Mouse (Mus musculus) macrophage (primary cell): ENCODE data around the gene Krt31. TPM values are rescaled to one million over a fixed set of nuclear protein-coding genes. Genes with fewer than 3 reads are reported as not detected.

Experiments used
- H3K27ac ChIP-seq: fragments of 350-480 bp; formaldehyde crosslinking; 2 replicates; pipeline ENCODE4 v1.9.0; 2021
- H3K36me3 ChIP-seq: fragments of 350-480 bp; formaldehyde crosslinking; 2 replicates; pipeline ENCODE4 v1.9.0; 2021; ENCODE audit errors: inconsistent target
- H3K4me3 ChIP-seq: fragments of 350-480 bp; formaldehyde crosslinking; 2 replicates; pipeline ENCODE4 v1.9.0; 2021; ENCODE audit errors: inconsistent target
- H3K79me2 ChIP-seq: fragments of 350-480 bp; formaldehyde crosslinking; 2 replicates; pipeline ENCODE4 v1.9.0; 2021; ENCODE audit errors: inconsistent target
- WGBS: methylation state at CpG from one replicate; pipeline ENCODE4 v1.1.7; 2026; ENCODE audit warnings: inconsistent platforms; ENCODE audit not compliant: missing documents; 5-methylcytosine and 5-hydroxymethylcytosine counted together
- polyA plus RNA-seq: library from polyadenylated mRNA; stranded (reverse); fragments of 250-400 nt; gene quantifications from 3 replicates; pipeline ENCODE4 v1.2.4, GENCODE M21; 2018; ENCODE audit warnings: inconsistent platforms

Gene Krt31
- polyA plus RNA-seq, 1 experiment from 2014 or later, result not detected

DNA sequence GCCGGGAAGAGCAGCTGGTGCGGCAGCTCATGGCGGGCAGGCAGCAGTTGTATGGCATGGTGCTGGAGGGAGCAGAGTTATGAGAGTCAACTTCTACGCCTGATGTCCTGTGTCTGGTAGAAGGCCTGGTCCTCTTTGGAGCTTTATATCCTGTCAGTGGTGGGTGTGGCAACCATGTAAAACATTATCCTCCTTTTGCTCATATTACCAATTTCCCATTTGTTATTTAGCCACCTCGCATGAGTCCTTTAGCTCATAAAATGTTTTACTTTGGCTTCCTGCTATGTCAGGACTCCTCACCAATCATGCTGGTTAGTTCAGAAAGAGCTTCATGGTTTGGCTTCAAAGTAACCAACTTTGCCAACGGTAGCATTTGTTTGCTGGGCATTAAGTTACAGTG lies 20.6 kb downstream of the Krt31 start, which contains the start of gene Krt33b:
TSS of gene Krt33b (minus strand) at position 101 of the 400 bp plus-strand sequence.
- Histone ChIP-seq H3K79me2 (no peaks in the 10 kb centered on the region), H3K4me3 (no peak within 1 kb of the TSS), H3K36me3 (no peaks in the 10 kb centered on the region), H3K27ac (no peak within 1 kb of the TSS)
- WGBS, result 89% methylated on average over 6 of the region's 6 CpGs

DNA sequence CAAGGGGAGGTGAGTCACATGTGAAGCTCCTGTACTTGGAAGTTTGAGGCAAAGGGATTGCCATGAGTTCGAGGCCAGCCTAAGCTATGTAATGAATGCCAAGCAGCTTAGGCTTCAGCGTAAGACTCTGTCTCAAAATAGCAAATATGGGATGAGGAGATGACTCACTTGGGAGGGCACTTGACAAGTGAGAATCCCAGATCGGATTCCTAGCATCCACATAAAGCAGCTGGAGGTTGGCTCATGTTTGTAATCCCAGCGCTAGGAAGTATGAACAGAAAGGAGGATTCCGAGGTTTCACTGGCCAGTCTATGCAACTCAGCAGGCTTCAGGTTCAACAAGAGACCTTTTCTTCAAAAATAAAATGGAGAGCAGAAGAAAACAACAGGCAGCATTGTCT lies 28.9 kb downstream of the Krt31 start:
- 79% methylated on average over 5 of the region's 5 CpGs for whole genome bisulfite sequencing
- Histone ChIP-seq H3K36me3 (no peaks in the 10 kb centered on the region), H3K4me3 (no peak overlapping the region), H3K79me2 (no peaks in the 10 kb centered on the region), H3K27ac (no peak overlapping the region)

DNA sequence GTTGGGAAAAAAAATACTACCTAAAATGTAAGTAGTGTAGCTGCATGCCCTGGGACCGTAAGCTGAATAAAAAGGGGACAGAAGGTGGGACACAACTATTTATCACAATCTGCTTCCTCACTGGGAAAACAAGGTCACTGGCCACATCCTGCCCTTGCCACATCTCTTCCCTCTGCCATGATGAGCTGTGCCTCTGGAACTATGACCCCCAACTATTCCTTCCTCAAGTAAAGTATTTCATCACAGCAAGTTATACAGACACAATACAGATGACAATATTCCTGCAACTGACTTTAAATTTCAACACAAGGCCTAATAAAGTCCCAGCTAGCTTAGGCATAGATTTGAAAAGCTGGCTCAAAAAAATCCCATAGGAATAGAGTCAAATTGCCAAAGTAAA lies 30.9 kb downstream of the Krt31 start:
- WGBS, result 67% methylated on average over 1 of the region's 1 CpGs
- H3K79me2 ChIP-seq, result no peaks in the 10 kb centered on the region
- H3K4me3 ChIP-seq, result no peak overlapping the region
- H3K36me3 ChIP-seq, result no peaks in the 10 kb centered on the region
- no peak overlapping the region for H3K27ac ChIP-seq

DNA sequence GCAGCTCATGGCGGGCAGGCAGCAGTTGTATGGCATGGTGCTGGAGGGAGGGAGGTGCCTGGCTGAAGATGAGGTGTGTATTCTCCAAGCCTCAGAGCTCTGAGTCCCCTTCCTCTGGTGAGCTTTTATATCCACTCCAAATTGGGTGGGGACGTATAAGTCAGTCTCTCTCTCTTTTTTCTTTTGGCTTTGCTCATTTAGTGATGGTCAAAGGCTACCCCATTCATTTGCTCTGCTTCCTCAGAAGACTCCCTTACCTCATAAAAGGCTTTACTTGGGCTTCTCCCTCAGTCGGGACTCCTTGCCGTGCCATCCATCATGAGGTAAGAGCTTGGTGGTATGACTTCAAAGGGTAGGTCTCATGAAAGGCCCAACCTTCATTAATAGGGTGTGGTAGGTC lies 34.2 kb downstream of the Krt31 start, which contains the start of gene Krt33a:
TSS of gene Krt33a (minus strand) at position 101 of the 400 bp plus-strand sequence.
- 64% methylated on average over 4 of the region's 4 CpGs for WGBS
- H3K27ac ChIP-seq, result no peak within 1 kb of the TSS
- H3K4me3 ChIP-seq, result no peak within 1 kb of the TSS
- H3K79me2 ChIP-seq, result no peaks in the 10 kb centered on the region
- no peaks in the 10 kb centered on the region for H3K36me3 ChIP-seq

DNA sequence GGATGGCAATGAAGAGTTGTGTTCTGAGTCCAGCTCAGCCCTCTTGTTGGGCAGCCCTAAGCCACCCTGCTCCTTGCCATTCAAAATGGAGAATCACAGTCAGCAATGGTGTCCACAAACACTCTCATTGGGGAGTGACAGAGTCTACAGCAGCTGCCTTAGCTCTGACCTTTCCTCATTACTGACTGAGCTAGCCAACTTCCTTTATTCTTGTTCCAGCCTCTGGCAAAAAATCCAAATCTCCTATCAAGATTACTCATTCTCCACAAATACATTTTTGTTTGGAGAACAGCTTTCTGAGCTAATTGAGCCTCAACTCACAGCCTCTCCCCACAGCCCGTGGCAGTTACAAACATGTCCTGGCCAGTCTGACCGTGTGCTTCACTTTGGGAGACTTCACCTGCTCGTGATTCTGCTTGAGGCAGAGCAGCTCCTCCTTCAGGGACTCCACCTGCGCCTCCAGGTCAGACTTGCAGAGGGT lies 36.6 kb downstream of the Krt31 start:
- H3K79me2 ChIP-seq, result no peaks in the 10 kb centered on the region
- no peak overlapping the region for H3K27ac ChIP-seq
- no peak overlapping the region for H3K4me3 ChIP-seq
- 79% methylated on average over 4 of the region's 4 CpGs for WGBS
- H3K36me3 ChIP-seq, result no peaks in the 10 kb centered on the region

DNA sequence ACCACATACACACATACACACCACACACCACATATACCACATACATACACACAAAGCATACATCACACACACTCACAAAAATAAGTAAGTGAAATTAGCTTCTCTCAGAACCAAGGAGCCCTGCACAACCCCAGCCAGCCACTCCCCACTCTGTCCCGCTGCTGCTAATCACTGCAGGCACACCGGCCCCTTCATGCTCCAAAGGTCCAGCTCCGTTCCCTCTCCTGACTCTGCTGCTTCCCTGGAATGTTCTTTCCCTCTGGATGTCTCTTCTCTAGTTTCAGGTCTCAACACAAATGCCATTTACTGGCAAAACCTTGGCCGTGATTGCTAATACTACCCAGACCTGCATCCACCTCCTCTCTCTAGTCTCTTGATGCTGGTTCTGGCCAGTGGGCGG lies 39.7 kb downstream of the Krt31 start:
- 92% methylated on average over 5 of the region's 5 CpGs for WGBS
- no peaks in the 10 kb centered on the region for H3K79me2 ChIP-seq
- no peaks in the 10 kb centered on the region for H3K36me3 ChIP-seq

DNA sequence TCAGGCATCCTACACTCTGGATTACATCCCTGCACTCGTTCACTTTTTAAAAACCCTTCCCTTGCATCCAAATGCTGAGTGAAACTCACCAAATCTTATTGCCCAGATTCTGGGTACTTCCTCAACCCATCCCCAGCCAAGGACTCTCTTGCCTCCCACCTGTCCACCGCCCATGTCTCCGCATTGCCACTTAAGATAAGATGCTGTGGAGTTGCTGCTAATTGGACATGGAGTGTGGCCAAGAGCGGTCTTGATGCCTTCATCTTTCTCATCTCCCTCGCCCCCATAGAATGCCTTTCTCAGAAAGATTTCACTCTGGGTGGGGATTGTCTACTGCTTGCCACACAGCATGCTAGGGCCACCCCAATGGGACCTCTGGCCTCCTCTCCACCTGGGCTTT lies 42.0 kb downstream of the Krt31 start:
- Histone ChIP-seq H3K36me3 (no peaks in the 10 kb centered on the region), H3K4me3 (no peak overlapping the region), H3K27ac (no peak overlapping the region), H3K79me2 (no peaks in the 10 kb centered on the region)
- 89% methylated on average over 5 of the region's 5 CpGs for WGBS

More for the DNA sequence above, 39.7 kb downstream of the Krt31 start:
- Histone ChIP-seq H3K27ac (no peak overlapping the region), H3K4me3 (no peak overlapping the region)

DNA sequence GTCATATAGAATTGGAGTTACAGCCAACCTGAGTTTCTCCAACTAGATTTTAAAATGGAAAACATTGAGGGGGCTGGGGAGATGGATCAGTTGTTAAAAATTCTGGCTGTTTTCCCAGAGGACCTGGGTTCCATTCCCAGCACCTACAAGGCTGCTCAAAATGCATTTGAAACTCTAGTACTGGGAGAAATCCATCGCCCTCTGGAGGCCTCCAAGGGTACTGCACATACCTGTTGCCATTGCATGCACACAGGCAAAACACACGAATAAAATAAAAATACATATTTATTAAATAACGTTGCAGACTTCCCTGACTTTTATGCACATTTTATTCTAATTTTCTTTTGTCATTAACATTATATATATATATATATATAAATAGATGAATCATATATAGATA lies 43.7 kb downstream of the Krt31 start:
- H3K79me2 ChIP-seq, result no peaks in the 10 kb centered on the region
- H3K4me3 ChIP-seq, result no peak overlapping the region
- no peak overlapping the region for H3K27ac ChIP-seq
- WGBS, result 40% methylated on average over 3 of the region's 3 CpGs
- H3K36me3 ChIP-seq, result no peaks in the 10 kb centered on the region

DNA sequence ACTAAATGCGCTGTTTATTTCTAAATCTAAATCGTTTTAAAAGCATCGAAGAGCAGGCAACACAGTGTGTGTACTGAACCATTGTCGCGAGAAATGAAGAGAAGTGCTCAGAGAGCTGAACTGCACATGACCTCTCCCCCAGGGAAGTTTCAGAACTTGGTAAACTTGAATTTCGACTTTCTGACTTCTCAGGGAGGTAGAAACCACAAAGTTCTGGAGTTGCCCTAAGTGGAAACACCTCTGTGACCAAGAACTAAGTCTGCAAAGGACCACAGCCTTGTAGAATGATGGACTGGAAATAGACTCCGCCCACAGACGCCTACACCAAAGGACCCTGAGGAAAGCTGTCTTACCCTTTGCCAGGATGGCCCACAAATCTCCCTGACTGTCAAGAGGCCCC lies 44.4 kb downstream of the Krt31 start:
- no peak overlapping the region for H3K4me3 ChIP-seq
- no peak overlapping the region for H3K27ac ChIP-seq
- H3K79me2 ChIP-seq, result no peaks in the 10 kb centered on the region
- 84% methylated on average over 8 of the region's 8 CpGs for WGBS
- H3K36me3 ChIP-seq, result no peaks in the 10 kb centered on the region

DNA sequence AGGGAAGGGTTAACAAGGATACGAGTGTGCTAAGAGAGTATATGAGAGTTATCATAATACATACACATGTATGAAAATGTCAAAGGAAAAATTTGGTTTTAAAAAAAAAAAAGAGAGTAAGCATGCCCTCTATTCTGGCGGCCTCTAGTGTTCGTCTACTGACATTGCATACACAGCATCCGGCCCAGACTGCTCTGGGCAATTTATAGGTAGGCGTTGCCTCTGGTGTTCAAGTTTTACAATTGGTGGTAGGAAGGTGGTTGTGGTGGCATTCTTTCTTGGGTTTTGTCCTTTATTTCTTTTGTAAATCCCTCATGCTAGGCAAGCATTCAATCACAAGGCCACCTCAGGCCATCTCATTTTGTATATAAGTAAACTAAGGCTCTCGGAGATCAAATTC lies 45.5 kb downstream of the Krt31 start:
- Histone ChIP-seq H3K79me2 (no peaks in the 10 kb centered on the region), H3K36me3 (no peaks in the 10 kb centered on the region), H3K4me3 (no peak overlapping the region), H3K27ac (no peak overlapping the region)
- 28% methylated on average over 5 of the region's 6 CpGs for WGBS

DNA sequence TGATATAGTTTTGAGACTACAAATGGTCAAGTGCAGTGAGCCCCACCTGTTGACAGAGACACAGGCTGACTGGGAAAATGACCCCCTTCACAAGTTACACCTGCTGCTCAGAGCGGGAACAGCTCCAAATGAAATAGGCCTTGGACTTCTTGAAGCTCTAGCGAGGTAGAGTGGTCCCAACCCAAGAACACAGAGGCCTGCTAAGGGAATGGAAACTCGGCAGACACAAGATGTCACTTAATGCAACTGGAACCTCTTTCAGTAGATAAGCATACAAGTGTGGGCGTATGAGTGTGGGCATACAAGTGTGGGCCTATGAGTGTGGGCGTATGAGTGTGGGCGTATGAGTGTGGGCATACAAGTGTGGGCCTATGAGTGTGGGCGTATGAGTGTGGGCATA lies 51.3 kb downstream of the Krt31 start:
- no peak overlapping the region for H3K4me3 ChIP-seq
- no peaks in the 10 kb centered on the region for H3K79me2 ChIP-seq
- no peak overlapping the region for H3K27ac ChIP-seq
- no peaks in the 10 kb centered on the region for H3K36me3 ChIP-seq
- 91% methylated on average over 7 of the region's 7 CpGs for WGBS

Other genes starting within 250 kb of the Krt31 start
- gene Gm11554, start 246.1 kb downstream of the Krt31 start, polyA plus RNA-seq, result not detected in 3 replicates
- gene Krtap4-13, start 240.7 kb downstream of the Krt31 start, polyA plus RNA-seq, result not detected in 3 replicates
- not detected in 3 replicates for gene Gm11564, start 234.9 kb downstream of the Krt31 start, polyA plus RNA-seq
- not detected in 3 replicates for gene 2300003K06Rik, start 212.5 kb downstream of the Krt31 start, polyA plus RNA-seq
- gene Krtap4-16, start 198.9 kb downstream of the Krt31 start, polyA plus RNA-seq, result not detected in 3 replicates
- not detected in 3 replicates for gene Gm11568, start 192.6 kb downstream of the Krt31 start, polyA plus RNA-seq
- gene Gm11559, start 186.1 kb downstream of the Krt31 start, polyA plus RNA-seq, result not detected in 3 replicates
- not detected in 3 replicates for gene Krtap9-1, start 177.2 kb downstream of the Krt31 start, polyA plus RNA-seq
- not detected in 3 replicates for gene Gm11567, start 171.4 kb downstream of the Krt31 start, polyA plus RNA-seq
- not detected in 3 replicates for gene Krtap31-1, start 142.6 kb downstream of the Krt31 start, polyA plus RNA-seq
- gene Gm11565, start 135.8 kb downstream of the Krt31 start, polyA plus RNA-seq, result not detected in 3 replicates
- gene Krtap31-2, start 114.3 kb downstream of the Krt31 start, polyA plus RNA-seq, result not detected in 3 replicates
- not detected in 3 replicates for gene Krtap9-5, start 102.1 kb downstream of the Krt31 start, polyA plus RNA-seq
- gene Krtap29-1, start 71.5 kb downstream of the Krt31 start, polyA plus RNA-seq, result not detected in 3 replicates
- gene Krtap16-1, start 64.0 kb downstream of the Krt31 start, polyA plus RNA-seq, result not detected in 3 replicates
- not detected in 3 replicates for gene Krtap17-1, start 56.6 kb downstream of the Krt31 start, polyA plus RNA-seq
- not detected in 3 replicates for gene Krt33a, start 34.3 kb downstream of the Krt31 start, polyA plus RNA-seq
- not detected in 3 replicates for gene Krt33b, start 20.7 kb downstream of the Krt31 start, polyA plus RNA-seq
- gene Krt34, start 9.0 kb downstream of the Krt31 start, polyA plus RNA-seq, result not detected in 3 replicates
- gene Krt32, start 37.7 kb upstream of the Krt31 start, polyA plus RNA-seq, result not detected in 3 replicates
- not detected in 3 replicates for gene Krt35, start 45.7 kb upstream of the Krt31 start, polyA plus RNA-seq
- gene Krt36, start 55.1 kb upstream of the Krt31 start, polyA plus RNA-seq, result not detected in 3 replicates
- gene Krt13, start 71.0 kb upstream of the Krt31 start, polyA plus RNA-seq, result not detected in 3 replicates
- not detected in 3 replicates for gene Krt15, start 85.4 kb upstream of the Krt31 start, polyA plus RNA-seq
- gene Krt19, start 98.1 kb upstream of the Krt31 start, polyA plus RNA-seq, result not detected in 3 replicates
- not detected in 3 replicates for gene Krt9, start 142.7 kb upstream of the Krt31 start, polyA plus RNA-seq
- not detected in 3 replicates for gene Krt14, start 157.0 kb upstream of the Krt31 start, polyA plus RNA-seq
- not detected in 3 replicates for gene Krt16, start 198.4 kb upstream of the Krt31 start, polyA plus RNA-seq
- not detected in 3 replicates for gene Krt17, start 210.5 kb upstream of the Krt31 start, polyA plus RNA-seq
- gene Krt42, start 219.3 kb upstream of the Krt31 start, polyA plus RNA-seq, result not detected in 3 replicates